19 mouse cellular contexts compared by ENCODE assay signal in genomic region chr14:118695866-118696265, GRCm38 (mm10). TPM values are rescaled to one million over a fixed set of nuclear protein-coding genes. Genes with fewer than 3 reads are reported as not detected.
DNase-seq lines count a peak whose midpoint lies in the region; ATAC-seq and TF ChIP-seq lines count a peak whose summit lies in the region.
"Had no signal": no experiment of that assay in that cellular context is flagged by ENCODE, and none has a peak within 500 bp of the region (broad histone marks: within the 10 kb centered on the region; RNA-seq: fewer than 3 reads in every experiment).

No protein-coding gene starts in this region.

- H3K27me3 ChIP-seq in E14TG2a.4 (ENCODE audit: insufficient read depth, low read length) (no peaks in the 10 kb centered on the region), ES-Bruce4 (ENCODE audit: control insufficient read depth, insufficient read depth, low read length, poor library complexity, severe bottlenecking) (no peaks in the 10 kb centered on the region)
- H3K27me3 ChIP-seq in kidney, adult 2 months (replicated peaks; ENCODE audit: control insufficient read depth, insufficient read depth, low read length): no peaks in the 10 kb centered on the region
- no peaks in the 10 kb centered on the region for H3K27me3 ChIP-seq in midbrain, embryonic 14.5 days (ENCODE audit: control insufficient read depth, insufficient read depth, low read length)
- H3K27me3 ChIP-seq: embryonic facial prominence, embryonic 13.5 days; forebrain, embryonic 12.5 days; heart, embryonic 12.5 days had no signal

- no peak overlapping the region for H3K9ac ChIP-seq in ES-Bruce4 (ENCODE audit: low read depth, poor library complexity, severe bottlenecking)
- H3K9ac ChIP-seq in midbrain, embryonic 14.5 days (replicated peaks; ENCODE audit: low read length): no peak overlapping the region
- H3K9ac ChIP-seq: embryonic facial prominence, embryonic 13.5 days; forebrain, embryonic 12.5 days; heart, embryonic 12.5 days; hindbrain, embryonic 14.5 days had no signal

- H3K4me2 ChIP-seq in midbrain, embryonic 14.5 days (ENCODE audit: low read length): no peak overlapping the region
- H3K4me2 ChIP-seq: embryonic facial prominence, embryonic 13.5 days; forebrain, embryonic 12.5 days; heart, embryonic 12.5 days; hindbrain, embryonic 14.5 days had no signal

- H3K36me3 ChIP-seq in E14TG2a.4 (ENCODE audit: insufficient read depth, low read length) (peaks cover 79% of the 10 kb centered on the region), ES-Bruce4 (ENCODE audit: control insufficient read depth, insufficient read depth, low read length, poor library complexity, severe bottlenecking) (peaks cover 6% of the 10 kb centered on the region)
- no peaks in the 10 kb centered on the region for H3K36me3 ChIP-seq in kidney, adult 2 months (ENCODE audit: control insufficient read depth, insufficient read depth, low read length)
- no peaks in the 10 kb centered on the region for H3K36me3 ChIP-seq in midbrain, embryonic 14.5 days (ENCODE audit: control insufficient read depth, insufficient read depth, low read length)
- H3K36me3 ChIP-seq: embryonic facial prominence, embryonic 13.5 days; forebrain, embryonic 12.5 days; heart, embryonic 12.5 days had no signal

- DNase-seq in cerebellum, postnatal 25 days: peak; percentile 48 to 56
- no peak for DNase-seq in cerebellum, adult 11 months
- peak; percentile 62 for DNase-seq in ZHBTc4 (ENCODE audit: low read depth, low spot score)
- DNase-seq in kidney, adult 2 months: no peak
- no peak for DNase-seq in midbrain, embryonic 14.5 days
- DNase-seq: adrenal gland, postnatal 25 days; gastrocnemius, postnatal 14 days; kidney, postnatal 10 days had no signal

- no peak for TF ChIP-seq POLR2A in ES-Bruce4 (IDR thresholded peaks at IDR 0.05; ENCODE audit: insufficient read depth, low read length)
- TF ChIP-seq POLR2A in kidney, adult 2 months (IDR thresholded peaks at IDR 0.05; ENCODE audit: low read depth, low read length): no peak

- H3K4me1 ChIP-seq in E14TG2a.4 (replicated peaks; ENCODE audit: low read depth, low read length) (peaks cover 96% of the 10 kb centered on the region), ES-Bruce4 (ENCODE audit: control insufficient read depth, insufficient read depth, low read length) (peaks cover 15% of the 10 kb centered on the region)
- peaks cover 19% of the 10 kb centered on the region for H3K4me1 ChIP-seq in kidney, adult 2 months (ENCODE audit: control insufficient read depth, insufficient read depth, low read length)
- H3K4me1 ChIP-seq in midbrain, embryonic 14.5 days (ENCODE audit: control insufficient read depth, insufficient read depth, low read length): no peaks in the 10 kb centered on the region
- H3K4me1 ChIP-seq: forebrain, embryonic 12.5 days; heart, embryonic 12.5 days had no signal

- H3K4me3 ChIP-seq in E14TG2a.4 (replicated peaks; ENCODE audit: low read length) (peak overlapping the region; percentile 67), ES-Bruce4 (ENCODE audit: low read depth, low read length) (peak overlapping the region; percentile 54)
- no peak overlapping the region for H3K4me3 ChIP-seq in kidney, adult 2 months (ENCODE audit: insufficient read depth, low read depth, low read length)
- H3K4me3 ChIP-seq in midbrain, embryonic 14.5 days (replicated peaks; ENCODE audit: low read depth, low read length): no peak overlapping the region
- H3K4me3 ChIP-seq: embryonic facial prominence, embryonic 13.5 days; forebrain, embryonic 12.5 days; heart, embryonic 12.5 days; hindbrain, embryonic 10.5 days had no signal

- no peak for TF ChIP-seq CTCF in E14TG2a.4 (conservative IDR thresholded peaks at IDR 0.05; ENCODE audit: low read length)
- TF ChIP-seq CTCF in ES-Bruce4 (IDR thresholded peaks at IDR 0.05; ENCODE audit: low read depth, low read length): no peak
- no peak for TF ChIP-seq CTCF in kidney, adult 2 months (conservative IDR thresholded peaks at IDR 0.05; ENCODE audit: insufficient read depth, insufficient read length, low read depth, low read length)

- no peaks in the 10 kb centered on the region for H3K9me3 ChIP-seq in E14TG2a.4 (ENCODE audit: low read length)
- no peaks in the 10 kb centered on the region for H3K9me3 ChIP-seq in ES-Bruce4 (replicated peaks; ENCODE audit: control insufficient read depth, insufficient read depth, low read length, poor library complexity, severe bottlenecking)
- no peaks in the 10 kb centered on the region for H3K9me3 ChIP-seq in midbrain, embryonic 14.5 days (ENCODE audit: control insufficient read depth, low read length)
- H3K9me3 ChIP-seq: embryonic facial prominence, embryonic 13.5 days; forebrain, embryonic 12.5 days; G1E; heart, embryonic 12.5 days; hindbrain, embryonic 10.5 days had no signal

- peak; percentile 77 for TF ChIP-seq EP300 in ES-Bruce4 (IDR thresholded peaks at IDR 0.05; ENCODE audit: insufficient read depth, low read depth, low read length)

- peak overlapping the region; percentile 86 for H3K27ac ChIP-seq in ES-Bruce4 (ENCODE audit: insufficient read depth, low read length)
- H3K27ac ChIP-seq in kidney, adult 2 months (ENCODE audit: insufficient read depth, low read depth, low read length): no peak overlapping the region
- no peak overlapping the region for H3K27ac ChIP-seq in midbrain, embryonic 14.5 days (replicated peaks; ENCODE audit: low read depth, low read length)
- H3K27ac ChIP-seq: embryonic facial prominence, embryonic 13.5 days; forebrain, embryonic 12.5 days; hindbrain, embryonic 10.5 days; hindbrain, embryonic 14.5 days had no signal

- no peak for ATAC-seq in midbrain, embryonic 14.5 days (ENCODE audit: low FRiP score, low TSS enrichment)
- ATAC-seq: activated CD4-positive, CD25-positive, alpha-beta regulatory T cell, adult 4 months; CD4-positive, CD25-positive, alpha-beta regulatory T cell, adult 4 months; forebrain, embryonic 16.5 days had no signal

- WGBS in kidney, adult 2 months: 94% methylated on average over 11 of the region's 11 CpGs
- WGBS in midbrain, embryonic 14.5 days: 98% methylated on average over 11 of the region's 11 CpGs

RNA-seq across cellular contexts. Expression of gene Abcc4, which starts 10.2 kb away (rescaled TPM):
- 29.0 and 32.2 TPM in 2 replicates for polyA plus RNA-seq in ES-Bruce4 (2011; ENCODE audit: insufficient read depth, insufficient read length, low read depth, missing spikeins)
- polyA plus RNA-seq in kidney, adult 2 months (2012; rRNA removed): 30.8 and 31.3 TPM in 2 replicates
- polyA plus RNA-seq in midbrain, embryonic 14.5 days (2014; fragmentation: Nextera tagmentation; extraction: Ambion mirVana): 1.1 and 2.1 TPM in 2 replicates

Comparison
In these comparisons a context has a peak if more than half of its experiments do, and no peak if none do; other contexts are left out.
1. DNase-seq: peak in cerebellum, postnatal 25 days (2 of 2) and ZHBTc4 (single experiment); none in cerebellum, adult 11 months (single experiment), kidney, adult 2 months (single experiment) and midbrain, embryonic 14.5 days (single experiment).
2. H3K4me3 ChIP-seq: peak in E14TG2a.4 (single experiment) and ES-Bruce4 (single experiment); none in kidney, adult 2 months (single experiment) and midbrain, embryonic 14.5 days (single experiment).